Mouse (Mus musculus): Measurements from ENCODE around the gene Zfp1.

GRCm38 (mm10) chr8:111624853-111625221 is 18.4 kb upstream of the Zfp1 start:
- TF ChIP-seq USF1 (IDR thresholded peaks at IDR 0.05; ENCODE audit: low read depth) (no peak), MAX (IDR thresholded peaks at IDR 0.05) (no peak), CTCF (IDR thresholded peaks at IDR 0.05; ENCODE audit: control insufficient read depth, insufficient read depth, insufficient read length) (no peak)

Measured in C2C12 (cell line).